Mouse (Mus musculus): ENCODE data around the gene 1110017D15Rik.
"Not testable (repeated sequence)": the region's sequence is repeated elsewhere in the genome, so short reads cannot be mapped to it uniquely, and the experiment has no call there.

Gene 1110017D15Rik

GRCm38 (mm10) chr4:41478751-41479455 lies 38.2 kb downstream of the 1110017D15Rik start:
- no peak for DNase-seq

GRCm38 (mm10) chr4:41477648-41478160 lies 39.4 kb downstream of the 1110017D15Rik start:
- no peak for DNase-seq

GRCm38 (mm10) chr4:41471384-41471689 lies 45.8 kb downstream of the 1110017D15Rik start:
- DNase-seq, result no peak

- DNase-seq, result no peak
These were observed 46.3 kb downstream of the 1110017D15Rik start for GRCm38 (mm10) chr4:41470684-41471383.

GRCm38 (mm10) chr4:41470051-41470683 lies 47.0 kb downstream of the 1110017D15Rik start:
- no peak for DNase-seq

- no peak for DNase-seq
These were observed 47.9 kb downstream of the 1110017D15Rik start for GRCm38 (mm10) chr4:41469199-41469598.

- peak; percentile 60 to 67 for DNase-seq
These were observed 48.6 kb downstream of the 1110017D15Rik start for GRCm38 (mm10) chr4:41468396-41469080.

GRCm38 (mm10) chr4:41465287-41465665 lies 51.9 kb downstream of the 1110017D15Rik start:
- DNase-seq, result no peak

GRCm38 (mm10) chr4:41464345-41465286 lies 52.5 kb downstream of the 1110017D15Rik start, which contains the start of the genes Kif24 and Nudt2:
Gene Kif24 (minus strand): TSS chr4:41464887.
Gene Nudt2 (plus strand): TSS chr4:41465151.
- DNase-seq, result peak; percentile 95 to 100

GRCm38 (mm10) chr4:41463051-41463738 lies 53.9 kb downstream of the 1110017D15Rik start:
- not testable (repeated sequence) for DNase-seq

- DNase-seq, result no peak
These were observed 56.4 kb downstream of the 1110017D15Rik start for GRCm38 (mm10) chr4:41460690-41461089.
